Mouse (Mus musculus): ENCODE measurements around the gene Scrn3. TPM values are rescaled to one million over a fixed set of nuclear protein-coding genes. Genes with fewer than 3 reads are reported as not detected.

Scrn3 gene
- polyA plus RNA-seq, 1 experiment from 2014 or later, result 21.9 TPM

GRCm38 (mm10) chr2:73281707-73282106 is 30.7 kb upstream of the Scrn3 start:
- no peak overlapping the region for H3K9ac ChIP-seq (replicated peaks)
- H3K4me2 ChIP-seq (ENCODE audit: low read depth, low read length), result peak overlapping the region; percentile 49; the same call in 1 of the 2 replicates
- no peaks in the 10 kb centered on the region for H3K9me3 ChIP-seq (ENCODE audit: low read length)
- no peak for DNase-seq
- ATAC-seq, result no peak
- H3K27ac ChIP-seq (ENCODE audit: low read depth), result no peak overlapping the region
- H3K27me3 ChIP-seq (ENCODE audit: insufficient read depth, low read length), result peaks cover 56% of the 10 kb centered on the region
- H3K4me1 ChIP-seq (ENCODE audit: insufficient read depth), result peaks cover 18% of the 10 kb centered on the region
- TF ChIP-seq EP300 (IDR thresholded peaks at IDR 0.05; ENCODE audit: low read depth) (no peak), CTCF (IDR thresholded peaks at IDR 0.05; ENCODE audit: low read depth) (peak; percentile 61)
- peaks cover 4% of the 10 kb centered on the region; the same call in 1 of the 2 replicates for H3K36me3 ChIP-seq (replicated peaks; ENCODE audit: insufficient read depth, low read length)
- peak overlapping the region; percentile 19; the same call in 1 of the 2 replicates for H3K4me3 ChIP-seq (ENCODE audit: low read depth, low read length)
- WGBS (ENCODE audit: insufficient replicate concordance), result 18% methylated on average over 7 of the region's 7 CpGs

GRCm38 (mm10) chr2:73285630-73286029 is 26.8 kb upstream of the Scrn3 start:
- Histone ChIP-seq H3K4me1 (ENCODE audit: insufficient read depth) (peaks cover 4% of the 10 kb centered on the region), H3K4me2 (ENCODE audit: low read depth, low read length) (no peak overlapping the region), H3K9ac (replicated peaks) (no peak overlapping the region), H3K36me3 (replicated peaks; ENCODE audit: insufficient read depth, low read length) (peaks cover 30% of the 10 kb centered on the region), H3K4me3 (ENCODE audit: low read depth, low read length) (no peak overlapping the region), H3K27me3 (ENCODE audit: insufficient read depth, low read length) (peaks cover 16% of the 10 kb centered on the region), H3K9me3 (ENCODE audit: low read length) (no peaks in the 10 kb centered on the region), H3K27ac (ENCODE audit: low read depth) (no peak overlapping the region)
- DNase-seq (no peak), ATAC-seq (no peak)
- 15% methylated on average over 2 of the region's 2 CpGs for WGBS (ENCODE audit: insufficient replicate concordance)
- TF ChIP-seq CTCF (IDR thresholded peaks at IDR 0.05; ENCODE audit: low read depth) (peak; percentile 62), EP300 (IDR thresholded peaks at IDR 0.05; ENCODE audit: low read depth) (no peak)

- H3K27me3 ChIP-seq (ENCODE audit: insufficient read depth, low read length), result no peaks in the 10 kb centered on the region
- DNase-seq, result no peak
- no peak overlapping the region for H3K4me3 ChIP-seq (ENCODE audit: low read depth, low read length)
- WGBS (ENCODE audit: insufficient replicate concordance), result 87% methylated on average over 4 of the region's 4 CpGs
- no peaks in the 10 kb centered on the region for H3K4me1 ChIP-seq (ENCODE audit: insufficient read depth)
- no peak overlapping the region for H3K4me2 ChIP-seq (ENCODE audit: low read depth, low read length)
- no peaks in the 10 kb centered on the region for H3K9me3 ChIP-seq (ENCODE audit: low read length)
- no peak for ATAC-seq
- no peak overlapping the region for H3K9ac ChIP-seq (replicated peaks)
- no peak overlapping the region for H3K27ac ChIP-seq (ENCODE audit: low read depth)
- TF ChIP-seq CTCF (IDR thresholded peaks at IDR 0.05; ENCODE audit: low read depth) (no peak), EP300 (IDR thresholded peaks at IDR 0.05; ENCODE audit: low read depth) (no peak)
- H3K36me3 ChIP-seq (replicated peaks; ENCODE audit: insufficient read depth, low read length), result peaks cover 54% of the 10 kb centered on the region
Observed at GRCm38 (mm10) chr2:73291130-73291529, 21.3 kb upstream of the Scrn3 start.

GRCm38 (mm10) chr2:73295023-73295422 is 17.4 kb upstream of the Scrn3 start:
- no peak overlapping the region for H3K4me2 ChIP-seq (ENCODE audit: low read depth, low read length)
- DNase-seq, result no peak
- H3K9me3 ChIP-seq (ENCODE audit: low read length), result no peaks in the 10 kb centered on the region
- no peaks in the 10 kb centered on the region for H3K27me3 ChIP-seq (ENCODE audit: insufficient read depth, low read length)
- peaks cover 49% of the 10 kb centered on the region for H3K36me3 ChIP-seq (replicated peaks; ENCODE audit: insufficient read depth, low read length)
- no peak for ATAC-seq
- no peak overlapping the region for H3K4me3 ChIP-seq (ENCODE audit: low read depth, low read length)
- TF ChIP-seq EP300 (IDR thresholded peaks at IDR 0.05; ENCODE audit: low read depth), result no peak
- no peak for TF ChIP-seq CTCF (IDR thresholded peaks at IDR 0.05; ENCODE audit: low read depth)
- WGBS (ENCODE audit: insufficient replicate concordance), result 62% methylated on average over 7 of the region's 7 CpGs
- no peak overlapping the region for H3K9ac ChIP-seq (replicated peaks)
- no peaks in the 10 kb centered on the region for H3K4me1 ChIP-seq (ENCODE audit: insufficient read depth)
- no peak overlapping the region for H3K27ac ChIP-seq (ENCODE audit: low read depth)

GRCm38 (mm10) chr2:73298154-73298553 is 14.2 kb upstream of the Scrn3 start:
- no peak overlapping the region for H3K4me3 ChIP-seq (ENCODE audit: low read depth, low read length)
- no peak overlapping the region for H3K9ac ChIP-seq (replicated peaks)
- 79% methylated on average over 7 of the region's 7 CpGs for WGBS (ENCODE audit: insufficient replicate concordance)
- H3K4me2 ChIP-seq (ENCODE audit: low read depth, low read length), result no peak overlapping the region
- DNase-seq (no peak), ATAC-seq (no peak)
- H3K36me3 ChIP-seq (replicated peaks; ENCODE audit: insufficient read depth, low read length), result peaks cover 58% of the 10 kb centered on the region
- H3K27me3 ChIP-seq (ENCODE audit: insufficient read depth, low read length), result no peaks in the 10 kb centered on the region
- H3K4me1 ChIP-seq (ENCODE audit: insufficient read depth), result peaks cover 13% of the 10 kb centered on the region; the same call in 1 of the 2 replicates
- TF ChIP-seq CTCF (IDR thresholded peaks at IDR 0.05; ENCODE audit: low read depth) (no peak), EP300 (IDR thresholded peaks at IDR 0.05; ENCODE audit: low read depth) (no peak)
- no peaks in the 10 kb centered on the region for H3K9me3 ChIP-seq (ENCODE audit: low read length)
- no peak overlapping the region for H3K27ac ChIP-seq (ENCODE audit: low read depth)

GRCm38 (mm10) chr2:73298841-73299240 is 13.6 kb upstream of the Scrn3 start:
- WGBS (ENCODE audit: insufficient replicate concordance), result 80% methylated on average over 3 of the region's 3 CpGs
- Histone ChIP-seq H3K27me3 (ENCODE audit: insufficient read depth, low read length) (no peaks in the 10 kb centered on the region), H3K9me3 (ENCODE audit: low read length) (no peaks in the 10 kb centered on the region), H3K4me2 (ENCODE audit: low read depth, low read length) (no peak overlapping the region), H3K4me1 (ENCODE audit: insufficient read depth) (peaks cover 13% of the 10 kb centered on the region; the same call in 1 of the 2 replicates), H3K27ac (ENCODE audit: low read depth) (no peak overlapping the region), H3K9ac (replicated peaks) (no peak overlapping the region), H3K36me3 (replicated peaks; ENCODE audit: insufficient read depth, low read length) (peaks cover 56% of the 10 kb centered on the region), H3K4me3 (ENCODE audit: low read depth, low read length) (no peak overlapping the region)
- ATAC-seq (no peak), DNase-seq (no peak)
- TF ChIP-seq CTCF (IDR thresholded peaks at IDR 0.05; ENCODE audit: low read depth), result no peak
- no peak for TF ChIP-seq EP300 (IDR thresholded peaks at IDR 0.05; ENCODE audit: low read depth)

All from liver, postnatal 0 days (tissue).